Mouse (Mus musculus): Measurements from ENCODE around the gene Cfap221. TPM values are rescaled to one million over a fixed set of nuclear protein-coding genes. Genes with fewer than 3 reads are reported as not detected.

Cfap221 gene
- polyA plus RNA-seq, 1 experiment from 2014 or later: 0.32 TPM

DNA sequence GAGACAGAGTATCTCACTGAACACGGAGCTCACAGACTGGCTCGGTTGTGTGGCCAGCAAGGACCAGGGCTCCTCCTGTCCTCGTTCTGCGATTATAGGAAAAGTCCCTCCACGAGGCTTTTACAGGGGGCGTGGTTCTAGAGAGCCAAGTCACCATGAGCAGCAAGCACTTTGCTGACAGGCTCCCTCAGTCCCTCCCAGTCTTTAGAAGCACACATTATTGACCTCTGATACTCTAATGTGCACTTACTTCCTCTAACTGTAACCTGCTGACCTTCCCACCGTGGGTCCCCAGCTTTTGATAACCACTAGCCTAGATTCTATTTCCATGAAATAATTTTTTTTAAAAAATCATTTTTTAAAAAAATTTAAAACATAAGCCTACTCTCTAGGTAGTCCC is 37.1 kb downstream of the Cfap221 start:
- Histone ChIP-seq H3K9ac (no peak overlapping the region), H3K27me3 (ENCODE audit: control insufficient read depth, insufficient read depth, low read length) (no peaks in the 10 kb centered on the region), H3K36me3 (replicated peaks; ENCODE audit: control insufficient read depth, insufficient read depth) (no peaks in the 10 kb centered on the region), H3K9me3 (ENCODE audit: control insufficient read depth, low read length) (no peaks in the 10 kb centered on the region), H3K27ac (no peak overlapping the region), H3K4me2 (replicated peaks) (no peak overlapping the region), H3K4me3 (replicated peaks; ENCODE audit: low read length) (no peak overlapping the region), H3K4me1 (replicated peaks; ENCODE audit: control insufficient read depth, insufficient read depth, low read length) (no peaks in the 10 kb centered on the region)
- no peak for DNase-seq (ENCODE audit: low spot score)
- ATAC-seq (ENCODE audit: low FRiP score): no peak
- WGBS: 73% methylated on average over 7 of the region's 7 CpGs

GRCm38 (mm10) chr1:119959464-119959863 is 37.6 kb downstream of the Cfap221 start:
- Histone ChIP-seq H3K36me3 (replicated peaks; ENCODE audit: control insufficient read depth, insufficient read depth) (no peaks in the 10 kb centered on the region), H3K4me2 (replicated peaks) (no peak overlapping the region), H3K9ac (no peak overlapping the region), H3K4me1 (replicated peaks; ENCODE audit: control insufficient read depth, insufficient read depth, low read length) (no peaks in the 10 kb centered on the region; the same call in 1 of the 2 replicates), H3K9me3 (ENCODE audit: control insufficient read depth, low read length) (no peaks in the 10 kb centered on the region), H3K27ac (no peak overlapping the region), H3K27me3 (ENCODE audit: control insufficient read depth, insufficient read depth, low read length) (no peaks in the 10 kb centered on the region), H3K4me3 (replicated peaks; ENCODE audit: low read length) (no peak overlapping the region)
- DNase-seq (ENCODE audit: low spot score): no peak
- 91% methylated on average over 4 of the region's 4 CpGs for WGBS
- 0 out of 2 replicates have a peak, but pooled peaks have one; percentile 7 for ATAC-seq (ENCODE audit: low FRiP score)

DNA sequence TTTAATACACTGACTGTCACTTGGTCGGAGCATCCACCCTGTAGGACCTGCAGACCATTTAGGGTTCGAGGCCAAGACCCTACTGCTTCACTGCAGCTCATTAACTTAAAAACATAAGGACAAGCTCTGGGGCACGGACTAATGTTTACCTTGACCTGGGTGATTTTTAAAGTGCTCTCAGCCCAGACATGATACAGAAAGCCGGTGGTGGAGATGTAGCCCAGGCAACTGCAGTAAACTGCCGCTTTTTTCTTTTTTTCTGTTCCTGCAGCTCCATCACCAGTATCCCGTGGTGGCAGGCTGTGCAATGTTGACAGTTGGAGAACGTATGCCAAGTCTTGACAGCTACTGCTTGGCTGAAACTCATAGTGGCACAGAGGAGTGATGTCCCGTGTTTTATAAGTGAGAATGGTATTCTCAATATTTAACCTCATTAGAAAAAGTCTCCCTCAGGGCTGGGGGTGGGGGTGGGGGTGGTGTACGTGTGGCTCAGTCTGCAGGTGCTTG is 39.3 kb downstream of the Cfap221 start:
- H3K4me2 ChIP-seq (replicated peaks): no peak overlapping the region
- no peaks in the 10 kb centered on the region for H3K9me3 ChIP-seq (ENCODE audit: control insufficient read depth, low read length)
- no peak overlapping the region for H3K27ac ChIP-seq
- peak; percentile 55 for DNase-seq (ENCODE audit: low spot score)
- peak; percentile 26; the same call in 1 of the 2 replicates for ATAC-seq (ENCODE audit: low FRiP score)
- WGBS: 57% methylated on average over 9 of the region's 9 CpGs
- no peak overlapping the region for H3K4me3 ChIP-seq (replicated peaks; ENCODE audit: low read length)
- H3K27me3 ChIP-seq (ENCODE audit: control insufficient read depth, insufficient read depth, low read length): no peaks in the 10 kb centered on the region
- no peak overlapping the region for H3K9ac ChIP-seq
- H3K4me1 ChIP-seq (replicated peaks; ENCODE audit: control insufficient read depth, insufficient read depth, low read length): no peaks in the 10 kb centered on the region; the same call in 1 of the 2 replicates
- H3K36me3 ChIP-seq (replicated peaks; ENCODE audit: control insufficient read depth, insufficient read depth): no peaks in the 10 kb centered on the region

DNA sequence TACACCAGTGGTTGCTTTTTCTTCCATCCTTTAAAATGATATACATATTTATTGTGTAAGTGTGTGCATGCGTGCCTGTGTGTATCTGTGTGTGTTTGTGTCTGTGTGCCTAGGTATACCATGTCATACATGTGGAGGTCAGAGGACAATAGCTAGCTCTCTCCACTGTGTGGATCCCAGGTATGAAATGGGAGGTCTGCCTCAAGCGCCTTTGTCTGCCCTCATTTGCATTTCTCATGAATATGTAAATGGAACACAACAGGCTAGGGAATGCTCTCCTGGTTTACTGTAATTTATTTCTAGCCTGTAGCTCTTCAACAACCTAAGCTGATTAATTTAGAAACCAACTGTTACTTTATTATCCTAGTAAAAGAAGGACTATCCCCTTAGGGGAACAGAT is 42.4 kb downstream of the Cfap221 start:
- Histone ChIP-seq H3K4me2 (replicated peaks) (no peak overlapping the region), H3K9ac (no peak overlapping the region), H3K4me1 (replicated peaks; ENCODE audit: control insufficient read depth, insufficient read depth, low read length) (no peaks in the 10 kb centered on the region; the same call in 1 of the 2 replicates), H3K36me3 (replicated peaks; ENCODE audit: control insufficient read depth, insufficient read depth) (no peaks in the 10 kb centered on the region), H3K9me3 (ENCODE audit: control insufficient read depth, low read length) (no peaks in the 10 kb centered on the region), H3K27me3 (ENCODE audit: control insufficient read depth, insufficient read depth, low read length) (no peaks in the 10 kb centered on the region), H3K27ac (no peak overlapping the region), H3K4me3 (replicated peaks; ENCODE audit: low read length) (no peak overlapping the region)
- ATAC-seq (ENCODE audit: low FRiP score) (peak; percentile 65), DNase-seq (ENCODE audit: low spot score) (no peak)
- WGBS: 54% methylated on average over 2 of the region's 2 CpGs

DNA sequence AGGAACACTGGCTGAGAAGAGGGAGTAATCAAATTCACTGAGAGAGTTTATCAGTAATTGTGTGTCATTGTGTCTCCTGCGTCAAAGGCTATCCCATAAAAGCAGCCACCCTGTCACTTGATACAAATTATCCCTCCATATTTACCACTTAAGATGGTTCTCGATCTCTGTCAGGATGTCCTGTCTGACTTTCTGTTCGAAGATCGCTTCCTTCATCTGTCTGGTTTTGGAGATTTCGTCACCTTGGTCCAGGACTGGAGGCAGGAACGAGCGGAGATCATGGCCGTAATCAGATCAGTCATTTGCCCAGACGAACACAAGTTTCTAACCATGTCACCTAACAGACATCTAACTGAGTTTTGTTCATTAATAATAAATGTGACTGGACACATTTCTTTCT is 43.6 kb downstream of the Cfap221 start:
- DNase-seq (ENCODE audit: low spot score): no peak
- Histone ChIP-seq H3K4me3 (replicated peaks; ENCODE audit: low read length) (no peak overlapping the region), H3K9me3 (ENCODE audit: control insufficient read depth, low read length) (no peaks in the 10 kb centered on the region), H3K27ac (no peak overlapping the region), H3K27me3 (ENCODE audit: control insufficient read depth, insufficient read depth, low read length) (no peaks in the 10 kb centered on the region), H3K4me2 (replicated peaks) (no peak overlapping the region), H3K9ac (no peak overlapping the region), H3K36me3 (replicated peaks; ENCODE audit: control insufficient read depth, insufficient read depth) (no peaks in the 10 kb centered on the region), H3K4me1 (replicated peaks; ENCODE audit: control insufficient read depth, insufficient read depth, low read length) (no peaks in the 10 kb centered on the region; the same call in 1 of the 2 replicates)
- WGBS: 84% methylated on average over 9 of the region's 9 CpGs
- ATAC-seq (ENCODE audit: low FRiP score): no peak

DNA sequence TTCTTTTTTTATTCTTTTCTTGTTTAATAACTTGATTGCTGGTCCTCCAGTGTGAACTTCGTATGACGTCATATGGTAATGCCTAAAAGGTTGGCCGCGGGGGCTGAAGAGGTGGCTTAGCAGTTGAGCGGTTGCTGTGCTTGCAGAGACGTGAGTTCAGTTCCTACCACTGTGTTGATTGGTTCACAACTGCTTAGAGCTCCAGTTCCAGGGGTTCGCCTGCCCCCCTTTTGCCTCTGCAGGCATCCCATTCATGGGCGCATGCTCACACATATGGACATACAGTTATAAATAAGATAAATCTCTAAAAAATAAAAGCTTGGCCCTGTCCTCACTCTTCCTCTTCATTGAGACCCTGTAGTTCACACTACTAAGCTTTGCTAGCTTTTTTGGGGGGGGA is 46.9 kb downstream of the Cfap221 start:
- no peaks in the 10 kb centered on the region; the same call in 1 of the 2 replicates for H3K4me1 ChIP-seq (replicated peaks; ENCODE audit: control insufficient read depth, insufficient read depth, low read length)
- 94% methylated on average over 8 of the region's 8 CpGs for WGBS
- no peak for ATAC-seq (ENCODE audit: low FRiP score)

DNA sequence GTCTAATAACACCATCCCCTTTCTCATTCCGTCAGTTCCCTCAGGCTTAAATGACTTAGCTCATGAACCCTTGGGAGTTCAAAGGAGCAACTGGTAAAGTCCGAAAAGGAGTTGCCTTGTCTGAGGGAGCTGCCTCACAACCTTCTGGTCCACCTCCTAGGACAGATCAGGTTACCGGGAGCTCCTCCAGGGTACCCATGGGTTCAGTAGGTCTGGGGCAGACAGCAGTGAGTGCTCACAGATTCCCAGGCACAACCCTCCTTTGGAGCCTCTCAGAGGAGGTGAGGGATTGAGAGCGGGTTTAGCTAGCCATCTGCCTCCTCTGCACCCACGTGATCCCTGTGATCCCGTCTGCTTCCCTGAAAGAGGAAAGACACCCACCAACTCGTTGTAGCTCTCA is 60.2 kb downstream of the Cfap221 start:
- Histone ChIP-seq H3K4me2 (replicated peaks) (no peak overlapping the region), H3K4me3 (replicated peaks; ENCODE audit: low read length) (no peak overlapping the region), H3K36me3 (replicated peaks; ENCODE audit: control insufficient read depth, insufficient read depth) (no peaks in the 10 kb centered on the region), H3K27ac (no peak overlapping the region), H3K9ac (no peak overlapping the region), H3K27me3 (ENCODE audit: control insufficient read depth, insufficient read depth, low read length) (no peaks in the 10 kb centered on the region), H3K4me1 (replicated peaks; ENCODE audit: control insufficient read depth, insufficient read depth, low read length) (no peaks in the 10 kb centered on the region), H3K9me3 (ENCODE audit: control insufficient read depth, low read length) (no peaks in the 10 kb centered on the region)
- ATAC-seq (ENCODE audit: low FRiP score) (no peak), DNase-seq (ENCODE audit: low spot score) (no peak)
- 37% methylated on average over 7 of the region's 7 CpGs for WGBS

More for the DNA sequence above, 46.9 kb downstream of the Cfap221 start:
- Histone ChIP-seq H3K27me3 (ENCODE audit: control insufficient read depth, insufficient read depth, low read length) (no peaks in the 10 kb centered on the region), H3K27ac (no peak overlapping the region), H3K9me3 (ENCODE audit: control insufficient read depth, low read length) (no peaks in the 10 kb centered on the region), H3K4me3 (replicated peaks; ENCODE audit: low read length) (no peak overlapping the region), H3K4me2 (replicated peaks) (no peak overlapping the region), H3K36me3 (replicated peaks; ENCODE audit: control insufficient read depth, insufficient read depth) (no peaks in the 10 kb centered on the region), H3K9ac (no peak overlapping the region)
- no peak for DNase-seq (ENCODE audit: low spot score)

DNA sequence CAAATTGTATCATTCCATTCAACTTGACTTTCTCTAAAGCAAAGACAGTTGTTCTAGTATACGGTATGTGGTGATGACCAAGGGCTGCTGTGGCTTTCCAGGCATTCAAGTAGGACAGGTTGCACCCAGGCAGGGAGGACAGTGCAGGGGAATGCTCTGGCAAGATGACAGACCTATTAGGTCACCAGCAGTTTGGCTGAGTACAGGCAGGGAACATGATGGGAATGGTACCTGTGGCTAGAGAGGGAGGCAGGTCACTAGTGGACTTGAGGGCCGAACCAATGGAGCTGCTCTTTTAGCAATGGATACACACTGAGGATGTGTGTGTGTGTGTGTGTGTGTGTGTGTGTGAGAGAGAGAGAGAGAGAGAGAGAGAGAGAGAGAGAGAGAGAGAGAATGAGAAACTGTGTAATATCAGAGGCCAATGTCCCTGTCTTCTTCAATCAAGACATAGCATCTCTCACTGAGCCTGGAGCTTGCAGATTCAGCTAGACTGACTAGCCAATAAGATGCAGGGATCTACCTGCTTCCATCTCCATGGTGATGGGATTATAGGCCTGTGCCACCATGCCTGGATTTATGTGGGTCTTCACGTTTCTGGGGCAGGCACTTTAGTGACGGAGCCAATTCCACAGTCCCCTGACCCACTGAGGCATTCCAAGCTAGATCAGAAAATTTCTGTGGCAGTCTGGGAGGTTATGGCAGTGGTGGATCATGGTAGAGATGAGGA is 65.4 kb downstream of the Cfap221 start:
- H3K9ac ChIP-seq: no peak overlapping the region
- WGBS: 84% methylated on average over 4 of the region's 4 CpGs
- ATAC-seq (ENCODE audit: low FRiP score) (no peak), DNase-seq (ENCODE audit: low spot score) (no peak)
- no peak overlapping the region for H3K4me2 ChIP-seq (replicated peaks)
- H3K9me3 ChIP-seq (ENCODE audit: control insufficient read depth, low read length): no peaks in the 10 kb centered on the region
- no peaks in the 10 kb centered on the region for H3K36me3 ChIP-seq (replicated peaks; ENCODE audit: control insufficient read depth, insufficient read depth)
- H3K27ac ChIP-seq: no peak overlapping the region
- no peaks in the 10 kb centered on the region for H3K4me1 ChIP-seq (replicated peaks; ENCODE audit: control insufficient read depth, insufficient read depth, low read length)
- H3K4me3 ChIP-seq (replicated peaks; ENCODE audit: low read length): no peak overlapping the region
- H3K27me3 ChIP-seq (ENCODE audit: control insufficient read depth, insufficient read depth, low read length): no peaks in the 10 kb centered on the region

GRCm38 (mm10) chr1:119929715-119930114 is 67.3 kb downstream of the Cfap221 start:
- Histone ChIP-seq H3K9me3 (ENCODE audit: control insufficient read depth, low read length) (no peaks in the 10 kb centered on the region), H3K36me3 (replicated peaks; ENCODE audit: control insufficient read depth, insufficient read depth) (no peaks in the 10 kb centered on the region), H3K4me2 (replicated peaks) (no peak overlapping the region), H3K4me1 (replicated peaks; ENCODE audit: control insufficient read depth, insufficient read depth, low read length) (no peaks in the 10 kb centered on the region), H3K4me3 (replicated peaks; ENCODE audit: low read length) (no peak overlapping the region), H3K9ac (no peak overlapping the region), H3K27ac (no peak overlapping the region), H3K27me3 (ENCODE audit: control insufficient read depth, insufficient read depth, low read length) (no peaks in the 10 kb centered on the region)
- ATAC-seq (ENCODE audit: low FRiP score): no peak
- WGBS: 68% methylated on average over 1 of the region's 1 CpGs
- DNase-seq (ENCODE audit: low spot score): peak; percentile 79

Measured in hindbrain, embryonic 14.5 days (tissue).